Comparison of ENCODE assay signal across 21 mouse cellular contexts in genomic region chr13:53219391-53219790, GRCm38 (mm10).
DNase-seq lines count a peak whose midpoint lies in the region; ATAC-seq and TF ChIP-seq lines count a peak whose summit lies in the region.
"Had no signal": no experiment of that assay in that cellular context is flagged by ENCODE, and none has a peak within 500 bp of the region (broad histone marks: within the 10 kb centered on the region; RNA-seq: fewer than 3 reads in every experiment).

No protein-coding gene starts in this region.

- WGBS in liver, adult 2 months = 70% methylated on average over 3 of the region's 3 CpGs
- 70% methylated on average over 3 of the region's 3 CpGs for WGBS in liver, embryonic 11.5 days
- WGBS in lung, postnatal 0 days = 57% methylated on average over 3 of the region's 3 CpGs
- WGBS in lung, adult 2 months = 54% methylated on average over 3 of the region's 3 CpGs

- H3K36me3 ChIP-seq in liver, adult 2 months (ENCODE audit: control insufficient read depth, insufficient read depth, low read length) = no peaks in the 10 kb centered on the region
- H3K36me3 ChIP-seq in liver, embryonic 11.5 days (ENCODE audit: control insufficient read depth, insufficient read depth, low read length) = no peaks in the 10 kb centered on the region
- H3K36me3 ChIP-seq in lung, postnatal 0 days (ENCODE audit: insufficient read depth, low read length) = no peaks in the 10 kb centered on the region
- H3K36me3 ChIP-seq: G1E had no signal

- H3K4me1 ChIP-seq in liver, adult 2 months (ENCODE audit: control insufficient read depth, insufficient read depth, low read length) = no peaks in the 10 kb centered on the region
- no peaks in the 10 kb centered on the region for H3K4me1 ChIP-seq in liver, embryonic 11.5 days (replicated peaks; ENCODE audit: control insufficient read depth, insufficient read depth, low read length)
- H3K4me1 ChIP-seq in lung, postnatal 0 days (ENCODE audit: insufficient read depth, low read depth, low read length) = no peaks in the 10 kb centered on the region
- H3K4me1 ChIP-seq in lung, adult 2 months (ENCODE audit: control insufficient read depth, insufficient read depth, low read length) = no peaks in the 10 kb centered on the region; the same call in 1 of the 2 replicates

- TF ChIP-seq POLR2A in liver, adult 2 months (IDR thresholded peaks at IDR 0.05; ENCODE audit: extremely low read depth, insufficient read depth, low read length) = no peak
- TF ChIP-seq POLR2A in lung, adult 2 months (IDR thresholded peaks at IDR 0.05; ENCODE audit: borderline replicate concordance, extremely low read depth, low read depth, low read length) = no peak

- ATAC-seq in liver, embryonic 11.5 days (replicated peaks; ENCODE audit: low FRiP score) = no peak
- peak; percentile 37 for ATAC-seq in lung, postnatal 0 days
- ATAC-seq: activated CD4-positive, CD25-positive, alpha-beta regulatory T cell, adult 4 months; CD4-positive, CD25-positive, alpha-beta regulatory T cell, adult 4 months; Patski had no signal

- no peaks in the 10 kb centered on the region for H3K79me2 ChIP-seq in liver, adult 2 months (ENCODE audit: control insufficient read depth, insufficient read depth, low read length)

- peaks cover 3% of the 10 kb centered on the region; the same call in 1 of the 2 replicates for H3K9me3 ChIP-seq in liver, embryonic 11.5 days (ENCODE audit: control insufficient read depth, low read length)
- 0 out of 2 replicates have a peak, but pooled peaks cover 2% of the 10 kb centered on the region for H3K9me3 ChIP-seq in lung, postnatal 0 days (ENCODE audit: low read length)

- H3K9ac ChIP-seq in liver, adult 2 months (ENCODE audit: low read depth, low read length) = no peak overlapping the region
- no peak overlapping the region for H3K9ac ChIP-seq in liver, embryonic 11.5 days (ENCODE audit: low read depth, low read length)
- no peak overlapping the region for H3K9ac ChIP-seq in lung, postnatal 0 days (replicated peaks; ENCODE audit: low read depth)

- TF ChIP-seq EP300 in lung, postnatal 0 days (IDR thresholded peaks at IDR 0.05) = peak; percentile 54

- H3K4me3 ChIP-seq in liver, adult 2 months (ENCODE audit: insufficient read depth, low read depth, low read length) = no peak overlapping the region
- H3K4me3 ChIP-seq in liver, embryonic 11.5 days (ENCODE audit: low read depth, low read length) = no peak overlapping the region
- no peak overlapping the region for H3K4me3 ChIP-seq in lung, postnatal 0 days (ENCODE audit: low read depth, low read length)
- H3K4me3 ChIP-seq in lung, adult 2 months (replicated peaks; ENCODE audit: extremely low read depth, low read depth, low read length) = no peak overlapping the region

- DNase-seq in liver, adult 2 months (ENCODE audit: extremely low read depth, low read depth, low spot score) = peak; percentile 28
- DNase-seq in liver, embryonic 11.5 days (ENCODE audit: low spot score) = no peak
- DNase-seq in lung, postnatal 0 days (ENCODE audit: low spot score) = peak; percentile 51
- no peak for DNase-seq in lung, adult 2 months
- peak; percentile 48 for DNase-seq in lung, postnatal 10 days
- no peak for DNase-seq in lung, postnatal 25 days (ENCODE audit: low spot score)
- DNase-seq: adrenal gland, adult 2 months; adrenal gland, adult 8-10 months; adrenal gland, postnatal 10 days; adrenal gland, postnatal 14 days; adrenal gland, postnatal 25 days; adrenal gland, postnatal 36 days; B cell, adult 2 months; cerebellum, adult 11 months; cerebellum, adult 11-12 months; cerebellum, adult 18-20 months had no signal

- TF ChIP-seq CTCF in liver, adult 2 months (IDR thresholded peaks at IDR 0.05; ENCODE audit: low read depth, low read length) = no peak
- no peak for TF ChIP-seq CTCF in lung, postnatal 0 days (IDR thresholded peaks at IDR 0.05)
- no peak for TF ChIP-seq CTCF in lung, adult 2 months (IDR thresholded peaks at IDR 0.05; ENCODE audit: insufficient read depth, low read length)

- H3K27ac ChIP-seq in liver, adult 2 months (replicated peaks; ENCODE audit: insufficient read depth, low read depth, low read length) = no peak overlapping the region
- H3K27ac ChIP-seq in liver, embryonic 11.5 days (ENCODE audit: low read depth, low read length) = no peak overlapping the region
- H3K27ac ChIP-seq in lung, postnatal 0 days (ENCODE audit: low read length) = no peak overlapping the region

- no peaks in the 10 kb centered on the region; the same call in 1 of the 2 replicates for H3K27me3 ChIP-seq in liver, adult 2 months (ENCODE audit: control insufficient read depth, insufficient read depth, low read length)
- no peaks in the 10 kb centered on the region for H3K27me3 ChIP-seq in liver, embryonic 11.5 days (replicated peaks; ENCODE audit: control insufficient read depth, insufficient read depth, low read length)
- H3K27me3 ChIP-seq in lung, postnatal 0 days (replicated peaks; ENCODE audit: insufficient read depth, low read length) = no peaks in the 10 kb centered on the region
- H3K27me3 ChIP-seq: CH12.LX had no signal

- no peak overlapping the region for H3K4me2 ChIP-seq in liver, embryonic 11.5 days
- no peak overlapping the region for H3K4me2 ChIP-seq in lung, postnatal 0 days (replicated peaks; ENCODE audit: low read depth, low read length)

Comparison
In these comparisons a context has a peak if more than half of its experiments do, and no peak if none do; other contexts are left out.
1. DNase-seq: peak in liver, adult 2 months (single experiment), lung, postnatal 0 days (single experiment) and lung, postnatal 10 days (single experiment); none in liver, embryonic 11.5 days (single experiment), lung, adult 2 months (single experiment) and lung, postnatal 25 days (single experiment).